Mouse (Mus musculus): ENCODE measurements at regions not wholly inside any gene's neighbourhood (a gene's known extent, or its start where the extent isn't known, plus 50 kb on each side); places are given as distances from the start of the nearest gene placed in this dataset.
"Not testable (repeated sequence)": the region's sequence is repeated elsewhere in the genome, so short reads cannot be mapped to it uniquely, and the experiment has no call there.

DNA sequence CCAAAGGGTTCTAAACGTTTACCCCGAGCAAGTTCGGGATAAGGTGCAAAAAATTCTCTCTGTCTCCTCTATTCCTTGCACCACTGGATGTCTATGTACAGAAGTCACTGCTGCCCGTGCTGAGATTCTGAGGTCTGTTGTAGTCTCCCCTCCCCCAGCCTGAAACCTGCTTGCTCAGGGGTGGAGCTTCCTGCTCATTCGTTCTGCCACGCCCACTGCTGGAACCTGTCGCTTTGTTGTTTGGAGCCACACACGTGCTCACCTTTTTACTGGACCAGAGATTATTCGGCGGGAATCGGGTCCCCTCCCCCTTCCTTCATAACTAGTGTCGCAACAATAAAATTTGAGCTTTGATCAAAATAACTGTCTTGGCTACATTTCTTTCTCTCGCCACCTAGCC lies 289.7 kb upstream of the Irx1 start:
- not testable (repeated sequence) for TF ChIP-seq CTCF, EP300 (IDR thresholded peaks at IDR 0.05; ENCODE audit: low read depth)

Data from liver, embryonic 14.5 days (tissue).